Mouse (Mus musculus) MEL (cell line): ENCODE measurements around the gene Cd163. TPM values are rescaled to one million over a fixed set of nuclear protein-coding genes. Genes with fewer than 3 reads are reported as not detected.
A peak's percentile ranks its signal among the peaks of the same experiment; 100 is the strongest.

Source experiments
- DNase-seq: peaks from one replicate; pipeline ENCODE4 v3.0.0; 2011; ENCODE audit warnings: low read depth, low spot score
- H3K27ac ChIP-seq: 2 replicates; pipeline ENCODE4 v1.5.1; 2012; ENCODE audit warnings: low read depth, mild to moderate bottlenecking, control low read depth, low read length, moderate library complexity; ENCODE audit not compliant: control insufficient read depth
- H3K27me3 ChIP-seq, 2 experiments: fragments of 150-350 bp in 1 of 2; sonication (generic) in 1 of 2; 2 replicates each; pipeline ENCODE4 v1.6.1; 2012; ENCODE audit warnings: low read length in 2 of 2, mild to moderate bottlenecking in 2 of 2, improper control_type of control experiment in 1 of 2, moderate library complexity in 1 of 2; ENCODE audit not compliant: insufficient read depth in 2 of 2, control insufficient read depth in 1 of 2
- H3K36me3 ChIP-seq, 2 experiments: 2 replicates each; pipeline ENCODE4 v1.6.1; 2012 to 2014; ENCODE audit warnings: low read length in 2 of 2, improper control_type of control experiment in 1 of 2, inconsistent platforms in 1 of 2, mild to moderate bottlenecking in 1 of 2; ENCODE audit not compliant: insufficient read depth in 2 of 2, control insufficient read depth in 1 of 2
- H3K4me1 ChIP-seq, 2 experiments: fragments of 150-350 bp in 1 of 2; sonication (generic) in 1 of 2; 2 replicates each; pipeline ENCODE4 v1.6.1; 2012; ENCODE audit warnings: low read length in 2 of 2, improper control_type of control experiment in 1 of 2, mild to moderate bottlenecking in 1 of 2; ENCODE audit not compliant: insufficient read depth in 2 of 2, control insufficient read depth in 1 of 2
- H3K4me3 ChIP-seq, 2 experiments: fragments of 150-350 bp in 1 of 2; sonication (generic) in 1 of 2; 2 replicates each; pipeline ENCODE4 v1.5.1; 2012; ENCODE audit warnings: low read depth in 2 of 2, low read length in 2 of 2, mild to moderate bottlenecking in 2 of 2, moderate library complexity in 2 of 2, control low read depth in 1 of 2, improper control_type of control experiment in 1 of 2; ENCODE audit not compliant: control insufficient read depth in 1 of 2, insufficient read depth in 1 of 2
- H3K79me2 ChIP-seq: 2 replicates; pipeline ENCODE4 v1.6.1; 2012; ENCODE audit warnings: mild to moderate bottlenecking, low read length, moderate library complexity; ENCODE audit not compliant: control insufficient read depth, poor library complexity, insufficient read depth
- H3K9ac ChIP-seq: 2 replicates; pipeline ENCODE4 v1.6.1; 2012; ENCODE audit warnings: low read depth, mild to moderate bottlenecking, control low read depth, low read length, moderate library complexity; ENCODE audit not compliant: control insufficient read depth, poor library complexity, severe bottlenecking
- H3K9me3 ChIP-seq: fragments of 150-350 bp; sonication (generic); replicated peaks from 2 replicates; pipeline ENCODE4 v1.6.1; 2012; ENCODE audit warnings: mild to moderate bottlenecking, low read length, improper control_type of control experiment, moderate library complexity; ENCODE audit not compliant: insufficient read depth
- CHD2 ChIP-seq: IDR thresholded peaks from 2 replicates; pipeline ENCODE4 v1.6.1; 2011; ENCODE audit warnings: low read length, improper control_type of control experiment
- CTCF ChIP-seq, 3 experiments: IDR thresholded peaks in 2 of 3; conservative IDR thresholded peaks in 1 of 3; 2 replicates each; pipeline ENCODE4 v1.5.1; 2011 to 2012; ENCODE audit warnings: low read length in 3 of 3, low read depth in 2 of 3, mild to moderate bottlenecking in 2 of 3, improper control_type of control experiment in 1 of 3, inconsistent platforms in 1 of 3, mixed read lengths in 1 of 3, moderate library complexity in 1 of 3; ENCODE audit not compliant: control insufficient read depth in 1 of 3, insufficient read depth in 1 of 3, poor library complexity in 1 of 3, severe bottlenecking in 1 of 3
- E2F4 ChIP-seq: IDR thresholded peaks from 2 replicates; pipeline ENCODE4 v1.6.1; 2011; ENCODE audit warnings: low read depth, low read length, improper control_type of control experiment, borderline replicate concordance
- ELF1 ChIP-seq: IDR thresholded peaks from 2 replicates; pipeline ENCODE4 v1.6.1; 2014; ENCODE audit warnings: low read depth, mild to moderate bottlenecking, inconsistent platforms, low read length, improper control_type of control experiment, moderate library complexity
- GATA1 ChIP-seq: IDR thresholded peaks from 2 replicates; pipeline ENCODE4 v1.6.1; 2011; ENCODE audit warnings: low read depth, low read length, improper control_type of control experiment
- HCFC1 ChIP-seq: IDR thresholded peaks from 2 replicates; pipeline ENCODE4 v1.6.1; 2012; ENCODE audit warnings: low read depth, mild to moderate bottlenecking, inconsistent platforms, low read length, improper control_type of control experiment, moderate library complexity
- JUND ChIP-seq: IDR thresholded peaks from 2 replicates; pipeline ENCODE4 v1.6.1; 2011; ENCODE audit warnings: low read depth, mild to moderate bottlenecking, improper control_type of control experiment, low read length
- KAT2A ChIP-seq: conservative IDR thresholded peaks from 2 replicates; pipeline ENCODE4 v1.6.1; 2012; ENCODE audit warnings: low read depth, low read length, improper control_type of control experiment, inconsistent platforms
- MAX ChIP-seq: IDR thresholded peaks from 2 replicates; pipeline ENCODE4 v1.6.1; 2011; ENCODE audit warnings: low read length, improper control_type of control experiment
- MYC ChIP-seq: IDR thresholded peaks from 2 replicates; pipeline ENCODE4 v1.6.1; 2011; ENCODE audit warnings: low read depth, mild to moderate bottlenecking, low read length, improper control_type of control experiment, moderate library complexity
- NRF1 ChIP-seq: IDR thresholded peaks from 2 replicates; pipeline ENCODE4 v1.6.1; 2014; ENCODE audit warnings: low read depth, mild to moderate bottlenecking, inconsistent platforms, low read length, improper control_type of control experiment, moderate library complexity; ENCODE audit not compliant: poor library complexity, insufficient read depth, severe bottlenecking
- POLR2A ChIP-seq, 2 experiments: IDR thresholded peaks; 2 replicates each; pipeline ENCODE4 v1.6.1; 2011 to 2012; ENCODE audit warnings: low read length in 2 of 2, mild to moderate bottlenecking in 2 of 2, control low read depth in 1 of 2, improper control_type of control experiment in 1 of 2, low read depth in 1 of 2, moderate library complexity in 1 of 2; ENCODE audit not compliant: control insufficient read depth in 1 of 2, insufficient read depth in 1 of 2, poor library complexity in 1 of 2
- POLR2AphosphoS2 ChIP-seq: IDR thresholded peaks from 2 replicates; pipeline ENCODE4 v1.6.1; 2011; ENCODE audit warnings: low read length, improper control_type of control experiment
- RAD21 ChIP-seq: IDR thresholded peaks from 2 replicates; pipeline ENCODE4 v1.6.1; 2011; ENCODE audit warnings: mild to moderate bottlenecking, low read depth, low read length, improper control_type of control experiment
- SMC3 ChIP-seq: IDR thresholded peaks from 2 replicates; pipeline ENCODE4 v1.6.1; 2011; ENCODE audit warnings: low read depth, low read length, improper control_type of control experiment
- TAL1 ChIP-seq: IDR thresholded peaks from 2 replicates; pipeline ENCODE4 v1.6.1; 2012; ENCODE audit warnings: mild to moderate bottlenecking, inconsistent platforms, low read length, moderate library complexity, mixed read lengths
- TBP ChIP-seq: IDR thresholded peaks from 2 replicates; pipeline ENCODE4 v1.8.0; 2011; ENCODE audit warnings: low read depth, low read length, improper control_type of control experiment
- UBTF ChIP-seq: IDR thresholded peaks from 2 replicates; pipeline ENCODE4 v1.6.1; 2012; ENCODE audit warnings: low read depth, mild to moderate bottlenecking, inconsistent platforms, low read length, improper control_type of control experiment, moderate library complexity, borderline replicate concordance; ENCODE audit not compliant: insufficient read depth
- USF1 ChIP-seq: IDR thresholded peaks from 2 replicates; pipeline ENCODE4 v1.6.1; 2014; ENCODE audit warnings: low read depth, mild to moderate bottlenecking, inconsistent platforms, low read length, improper control_type of control experiment, moderate library complexity
- USF2 ChIP-seq, 2 experiments: IDR thresholded peaks; 2 replicates each; pipeline ENCODE4 v1.6.1; 2011 to 2012; ENCODE audit warnings: improper control_type of control experiment in 2 of 2, low read length in 2 of 2, borderline replicate concordance in 1 of 2, inconsistent platforms in 1 of 2, low read depth in 1 of 2, mild to moderate bottlenecking in 1 of 2; ENCODE audit not compliant: insufficient read depth in 1 of 2
- ZC3H11A ChIP-seq: IDR thresholded peaks from 2 replicates; pipeline ENCODE4 v1.6.1; 2012; ENCODE audit warnings: low read depth, mild to moderate bottlenecking, inconsistent platforms, low read length, improper control_type of control experiment
- polyA plus RNA-seq, 2 experiments: library from polyadenylated mRNA; stranded (reverse) in 1 of 2; unstranded in 1 of 2; fragments of >175 nt in 1 of 2; fragments of >200 nt in 1 of 2; gene quantifications; 2 replicates each; pipeline versions ENCODE4 v1.2.1 to v1.2.4; 2012; ENCODE audit warnings: low replicate concordance in 2 of 2, low read depth in 1 of 2; ENCODE audit not compliant: insufficient read length in 2 of 2, insufficient read depth in 1 of 2, missing spikeins in 1 of 2
- total RNA-seq: library from RNA; depleted of rRNA; stranded (reverse); fragments of 300-350 nt; gene quantifications from 2 replicates; pipeline ENCODE4 v1.2.3, GENCODE M21; 2012

Cd163 gene
- total and polyA plus RNA-seq, 3 experiments = 0.58 to 0.81 TPM; not detected in 1

DNA sequence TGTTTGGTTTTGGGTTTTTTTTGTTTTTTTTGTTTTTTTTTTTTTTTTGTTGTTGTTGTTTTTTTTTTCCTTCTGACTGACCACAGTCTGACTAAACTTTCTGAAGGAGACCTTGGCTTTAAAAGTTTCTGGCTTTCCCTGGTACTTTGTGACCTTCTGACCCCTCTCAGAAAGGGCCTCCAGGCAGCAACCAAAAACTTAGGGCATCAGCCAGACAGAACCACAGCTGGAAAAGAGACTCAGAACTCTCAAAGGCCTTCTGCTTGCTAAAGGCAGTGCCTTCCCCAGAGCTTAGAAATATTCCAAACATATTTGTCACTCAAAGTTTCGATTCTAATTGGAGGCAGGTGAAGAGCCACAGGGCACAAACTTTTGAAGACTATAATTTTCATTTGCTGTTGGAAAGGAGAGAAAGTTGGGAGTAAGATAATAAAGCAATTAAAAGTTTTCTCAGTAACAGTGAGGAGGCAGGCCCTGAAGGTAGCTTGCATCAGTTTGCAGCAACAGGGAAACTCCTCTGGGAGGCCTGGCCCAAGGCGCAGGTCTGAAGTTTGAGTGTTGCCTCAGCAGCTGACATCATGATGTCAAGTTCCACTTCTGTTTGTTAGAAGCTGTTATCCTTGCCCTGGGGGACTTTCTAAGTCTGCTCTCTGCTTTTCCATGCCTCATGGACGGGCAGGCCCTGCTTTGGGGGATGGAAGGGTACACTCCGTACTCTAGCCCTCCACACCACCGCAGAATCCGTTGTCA, 48.6 kb upstream of the Cd163 start:
- no peak overlapping the region for H3K4me3 ChIP-seq
- no peaks in the 10 kb centered on the region for H3K9me3 ChIP-seq
- no peak for DNase-seq
- no peak for TF ChIP-seq USF2 (IDR thresholded peaks at IDR 0.05; ENCODE audit: borderline replicate concordance in 1 of 2, insufficient read depth in 1 of 2, low read depth in 1 of 2, low read length in 2 of 2)
- no peak for TF ChIP-seq TBP
- no peak for TF ChIP-seq CHD2
- TF ChIP-seq CTCF (IDR thresholded peaks at IDR 0.05 in 2 of 3, conservative IDR thresholded peaks at IDR 0.05 in 1 of 3; ENCODE audit: control insufficient read depth in 1 of 3, insufficient read depth in 1 of 3, low read depth in 2 of 3, low read length in 3 of 3, poor library complexity in 1 of 3, severe bottlenecking in 1 of 3) = no peak
- TF ChIP-seq USF1 = no peak
- TF ChIP-seq MYC = no peak
- no peak for TF ChIP-seq HCFC1
- TF ChIP-seq GATA1 = no peak
- no peak for TF ChIP-seq POLR2A (IDR thresholded peaks at IDR 0.05; ENCODE audit: control insufficient read depth in 1 of 2, insufficient read depth in 1 of 2, low read depth in 1 of 2, low read length in 2 of 2, poor library complexity in 1 of 2)
- TF ChIP-seq ELF1 = no peak
- no peak for TF ChIP-seq POLR2AphosphoS2
- no peak for TF ChIP-seq KAT2A
- no peak for TF ChIP-seq SMC3
- TF ChIP-seq E2F4 = no peak
- TF ChIP-seq JUND = no peak
- no peak for TF ChIP-seq UBTF
- TF ChIP-seq NRF1 = no peak
- TF ChIP-seq MAX = no peak
- TF ChIP-seq TAL1 = no peak
- no peak overlapping the region for H3K9ac ChIP-seq
- H3K27ac ChIP-seq = no peak overlapping the region
- no peaks in the 10 kb centered on the region for H3K79me2 ChIP-seq
- H3K4me1 ChIP-seq = no peaks in the 10 kb centered on the region
- no peaks in the 10 kb centered on the region; a peak in 1 of 4 replicates for H3K36me3 ChIP-seq
- peaks cover 0 to 1% of the 10 kb centered on the region in 2 experiments; a peak in 1 of 4 replicates for H3K27me3 ChIP-seq

GRCm38 (mm10) chr6:124260198-124260931, 44.1 kb upstream of the Cd163 start:
- Histone ChIP-seq H3K27me3 (peaks cover 0 to 1% of the 10 kb centered on the region in 2 experiments; a peak in 1 of 4 replicates), H3K27ac (no peak overlapping the region), H3K4me1 (no peaks in the 10 kb centered on the region), H3K9ac (no peak overlapping the region)
- peak; percentile 78 for DNase-seq
- peak; percentile 74 to 91 (median 91) for TF ChIP-seq CTCF (IDR thresholded peaks at IDR 0.05 in 2 of 3, conservative IDR thresholded peaks at IDR 0.05 in 1 of 3; ENCODE audit: control insufficient read depth in 1 of 3, insufficient read depth in 1 of 3, low read depth in 2 of 3, low read length in 3 of 3, poor library complexity in 1 of 3, severe bottlenecking in 1 of 3)
- TF ChIP-seq RAD21 = peak; percentile 95
- peak; percentile 93 for TF ChIP-seq ZC3H11A
- TF ChIP-seq GATA1 = no peak
- TF ChIP-seq SMC3 = peak; percentile 95
- TF ChIP-seq, all 39 proteins: peak for 4
- Histone ChIP-seq H3K9me3 (no peaks in the 10 kb centered on the region), H3K4me3 (no peak overlapping the region), H3K79me2 (no peaks in the 10 kb centered on the region), H3K36me3 (no peaks in the 10 kb centered on the region; a peak in 1 of 4 replicates)
